Mouse (Mus musculus): ENCODE data around the gene Cxcr4. TPM values are rescaled to one million over a fixed set of nuclear protein-coding genes. Genes with fewer than 3 reads are reported as not detected.

The Cxcr4 gene
- polyA plus RNA-seq (2017; shearing (Covaris generic)) = 150 TPM

GRCm38 (mm10) chr1:128592211-128592741 lies at the start of gene Cxcr4:
TSS of gene Cxcr4 (minus strand) at chr1:128592293.

Other genes starting within 250 kb of the Cxcr4 start
- gene Mcm6, start 232.6 kb downstream of the Cxcr4 start, polyA plus RNA-seq (2017; shearing (Covaris generic)) = 90.2 TPM
- gene Dars, start 174.9 kb downstream of the Cxcr4 start, polyA plus RNA-seq (2017; shearing (Covaris generic)) = 116 TPM